Mouse (Mus musculus) right cerebral cortex, adult 18-20 months (tissue): ENCODE measurements around the gene Tubg2.

Source experiments
- DNase-seq: peaks from one replicate; pipeline ENCODE4 v3.0.0; 2022; ENCODE audit warnings: mixed read lengths

Gene Tubg2

GRCm38 (mm10) chr11:101200986-101201385, 45.3 kb downstream of the Tubg2 start:
- no peak for DNase-seq
